Mouse (Mus musculus) midbrain, postnatal 0 days (tissue): ENCODE results near the gene Rab25. TPM values are rescaled to one million over a fixed set of nuclear protein-coding genes. Genes with fewer than 3 reads are reported as not detected.

ENCODE experiments used
- ATAC-seq: fragments of 200-750 bp; cut with Nextera tagmentation; 2 replicates; pipeline ENCODE4 v1.8.0; 2017; ENCODE audit warnings: moderate number of reproducible peaks, mild to moderate bottlenecking, moderate TSS enrichment, moderate library complexity; ENCODE audit not compliant: low FRiP score
- DNase-seq: peaks from one replicate; pipeline ENCODE4 v3.0.0-alpha.2; 2015; ENCODE audit warnings: low spot score
- H3K27ac ChIP-seq: fragments of 300-500 bp; sonication (generic); 2 replicates; pipeline ENCODE4 v1.5.1; 2014; ENCODE audit warnings: low read depth, mild to moderate bottlenecking, low read length, mixed read lengths
- H3K27me3 ChIP-seq: fragments of 300-500 bp; sonication (generic); 2 replicates; pipeline ENCODE4 v1.6.1; 2014; ENCODE audit warnings: low read length, control low read depth, mixed read lengths; ENCODE audit not compliant: insufficient read depth
- H3K36me3 ChIP-seq: fragments of 300-500 bp; sonication (generic); 2 replicates; pipeline ENCODE4 v1.6.1; 2014; ENCODE audit warnings: low read length, control low read depth, mixed read lengths; ENCODE audit not compliant: insufficient read depth
- H3K4me1 ChIP-seq: fragments of 300-500 bp; sonication (generic); 2 replicates; pipeline ENCODE4 v1.6.1; 2014; ENCODE audit warnings: mild to moderate bottlenecking, control low read depth, antibody characterized with exemption, low read length, mixed read lengths; ENCODE audit not compliant: insufficient read depth
- H3K4me2 ChIP-seq: fragments of 300-500 bp; sonication (generic); 2 replicates; pipeline ENCODE4 v1.6.1; 2014; ENCODE audit warnings: low read depth, mild to moderate bottlenecking, low read length, mixed read lengths; ENCODE audit not compliant: poor library complexity, severe bottlenecking
- H3K4me3 ChIP-seq: fragments of 300-500 bp; sonication (generic); 2 replicates; pipeline ENCODE4 v1.5.1; 2014; ENCODE audit warnings: low read depth, mild to moderate bottlenecking, low read length, moderate library complexity
- H3K9ac ChIP-seq: fragments of 300-500 bp; sonication (generic); replicated peaks from 2 replicates; pipeline ENCODE4 v1.6.1; 2014; ENCODE audit warnings: mild to moderate bottlenecking, low read length, moderate library complexity, mixed read lengths; ENCODE audit not compliant: poor library complexity, severe bottlenecking
- H3K9me3 ChIP-seq: fragments of 300-500 bp; sonication (generic); 2 replicates; pipeline ENCODE4 v1.6.1; 2016; ENCODE audit warnings: low read length, control low read depth
- CTCF ChIP-seq: IDR thresholded peaks from 2 replicates; pipeline ENCODE4 v1.5.1; 2016; ENCODE audit warnings: antibody characterized with exemption, mild to moderate bottlenecking
- WGBS: fragments of 180-500 bp; shearing (Covaris S2); extraction: QIAGEN DNeasy Blood & Tissue Kit; methylation state at CpG from one replicate; pipeline ENCODE4 v1.1.7; 2014; 5-methylcytosine and 5-hydroxymethylcytosine counted together
- polyA plus RNA-seq: library from polyadenylated mRNA; unstranded; fragments of >200 nt; fragmentation: Nextera tagmentation; extraction: Ambion mirVana; gene quantifications from 2 replicates; pipeline ENCODE4 v1.2.1, GENCODE M21; 2015
- total RNA-seq: library from RNA; depleted of rRNA; stranded (reverse); fragments of >200 nt; gene quantifications from 2 replicates; pipeline ENCODE4 v1.2.3, GENCODE M21; 2014

Rab25 gene
- total and polyA plus RNA-seq, 2 experiments from 2014 or later = 0.46 to 0.60 TPM

GRCm38 (mm10) chr3:88509250-88509649, 38.9 kb downstream of the Rab25 start:
- no peak for TF ChIP-seq CTCF
- peak overlapping the region; percentile 39 for H3K4me3 ChIP-seq
- no peaks in the 10 kb centered on the region for H3K27me3 ChIP-seq
- DNase-seq = no peak
- H3K4me1 ChIP-seq = peaks cover 6% of the 10 kb centered on the region
- H3K4me2 ChIP-seq = peak overlapping the region; percentile 61
- no peaks in the 10 kb centered on the region for H3K36me3 ChIP-seq
- 71% methylated on average over 3 of the region's 3 CpGs for WGBS
- H3K9me3 ChIP-seq = no peaks in the 10 kb centered on the region
- no peak; the same call in 1 of the 2 replicates for ATAC-seq
- H3K27ac ChIP-seq = peak overlapping the region; percentile 84
- H3K9ac ChIP-seq = no peak overlapping the region

- no peak for TF ChIP-seq CTCF
- peaks cover 15% of the 10 kb centered on the region for H3K4me1 ChIP-seq
- DNase-seq (no peak), ATAC-seq (no peak)
- H3K4me2 ChIP-seq = no peak overlapping the region
- H3K36me3 ChIP-seq = no peaks in the 10 kb centered on the region
- no peaks in the 10 kb centered on the region for H3K27me3 ChIP-seq
- H3K27ac ChIP-seq = no peak overlapping the region
- H3K4me3 ChIP-seq = no peak overlapping the region
- 56% methylated on average over 7 of the region's 7 CpGs for WGBS
- H3K9ac ChIP-seq = no peak overlapping the region
- H3K9me3 ChIP-seq = no peaks in the 10 kb centered on the region
Measured at GRCm38 (mm10) chr3:88505765-88506164, 42.3 kb downstream of the Rab25 start.

DNA sequence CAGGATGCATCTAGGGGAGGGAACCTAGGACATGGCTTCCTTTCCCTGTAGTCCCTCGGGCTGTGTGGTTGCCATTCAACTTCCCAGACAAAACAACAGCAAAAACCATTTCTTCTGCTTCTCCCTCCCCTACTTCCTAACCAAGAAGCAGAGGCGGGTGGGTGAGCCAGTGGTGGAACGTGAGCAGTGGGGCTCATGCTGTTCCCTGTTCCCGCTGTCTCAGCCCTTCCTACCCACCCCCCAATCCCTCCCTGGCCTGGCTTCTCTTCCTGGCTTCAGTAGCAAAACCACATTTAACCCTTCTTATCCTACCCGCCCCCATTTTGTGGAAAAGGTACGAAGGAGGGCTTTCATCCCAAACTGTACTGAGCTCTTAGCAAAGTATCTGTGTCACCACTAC, 43.0 kb downstream of the Rab25 start:
- 72% methylated on average over 6 of the region's 6 CpGs for WGBS
- no peak overlapping the region for H3K4me3 ChIP-seq
- DNase-seq = no peak
- no peaks in the 10 kb centered on the region for H3K36me3 ChIP-seq
- H3K27me3 ChIP-seq = no peaks in the 10 kb centered on the region
- no peak for TF ChIP-seq CTCF
- H3K4me1 ChIP-seq = peaks cover 12% of the 10 kb centered on the region
- H3K9ac ChIP-seq = no peak overlapping the region
- no peak for ATAC-seq
- H3K9me3 ChIP-seq = no peaks in the 10 kb centered on the region
- H3K27ac ChIP-seq = no peak overlapping the region
- no peak overlapping the region for H3K4me2 ChIP-seq

DNA sequence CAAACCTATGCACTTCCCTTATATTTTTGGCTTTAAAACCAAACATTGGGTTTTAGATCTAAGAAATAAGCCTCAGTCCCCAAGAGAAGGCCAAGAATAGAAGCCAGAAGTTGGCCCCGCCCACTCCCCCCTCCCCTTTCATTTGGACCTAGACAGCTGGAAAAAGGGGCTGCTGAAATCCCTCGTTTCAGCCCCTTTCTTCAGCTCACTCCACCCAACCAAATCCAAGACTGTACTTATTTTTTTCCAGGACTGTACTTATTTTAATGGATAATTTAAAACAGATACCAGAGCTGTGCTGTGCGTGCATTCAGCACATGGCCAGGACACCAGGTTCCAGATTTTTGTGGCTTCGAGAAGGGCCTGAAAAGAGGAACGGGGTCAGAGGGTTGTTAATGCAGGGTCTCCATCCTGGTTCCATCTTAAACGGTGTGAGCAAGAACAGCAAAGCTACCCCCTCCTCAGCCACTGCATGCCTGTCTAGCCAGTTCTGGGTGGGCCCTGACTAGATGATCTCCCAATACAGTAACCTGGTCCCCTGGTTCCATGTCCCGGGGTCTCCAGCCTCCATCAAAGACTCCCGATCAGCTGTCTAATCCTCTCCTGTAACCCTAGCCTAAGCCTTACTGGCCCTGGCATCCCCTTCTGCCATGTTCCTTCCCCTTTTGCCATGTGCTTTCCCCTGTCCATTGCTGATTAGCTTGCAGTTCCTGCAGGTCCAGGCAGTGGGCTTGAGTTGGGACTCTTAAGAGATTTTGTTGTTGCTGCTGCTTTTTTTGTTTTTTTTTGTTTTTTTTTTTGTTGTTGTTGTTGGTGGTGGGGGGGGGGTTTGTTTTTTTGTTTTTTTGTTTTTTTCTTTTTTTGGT, 44.0 kb downstream of the Rab25 start:
- Histone ChIP-seq H3K36me3 (no peaks in the 10 kb centered on the region; the same call in 1 of the 2 replicates), H3K27me3 (no peaks in the 10 kb centered on the region), H3K9ac (no peak overlapping the region), H3K4me1 (peaks cover 9% of the 10 kb centered on the region; the same call in 1 of the 2 replicates), H3K27ac (no peak overlapping the region), H3K9me3 (no peaks in the 10 kb centered on the region), H3K4me3 (no peak overlapping the region), H3K4me2 (no peak overlapping the region; the same call in 1 of the 2 replicates)
- DNase-seq (no peak), ATAC-seq (no peak)
- WGBS = 48% methylated on average over 8 of the region's 8 CpGs
- no peak for TF ChIP-seq CTCF

- Histone ChIP-seq H3K9ac (peak overlapping the region; percentile 87; the same call in 1 of the 2 replicates), H3K27me3 (no peaks in the 10 kb centered on the region), H3K27ac (peak overlapping the region; percentile 67), H3K36me3 (no peaks in the 10 kb centered on the region; the same call in 1 of the 2 replicates), H3K4me2 (peak overlapping the region; percentile 86), H3K4me1 (peaks cover 9% of the 10 kb centered on the region; the same call in 1 of the 2 replicates), H3K4me3 (peak overlapping the region; percentile 90), H3K9me3 (no peaks in the 10 kb centered on the region)
- ATAC-seq (no peak), DNase-seq (no peak)
- TF ChIP-seq CTCF = no peak
- 19% methylated on average over 4 of the region's 4 CpGs for WGBS
Measured at GRCm38 (mm10) chr3:88503505-88503863, 44.6 kb downstream of the Rab25 start.
